Mouse (Mus musculus): ENCODE results near the gene Erf.

DNA sequence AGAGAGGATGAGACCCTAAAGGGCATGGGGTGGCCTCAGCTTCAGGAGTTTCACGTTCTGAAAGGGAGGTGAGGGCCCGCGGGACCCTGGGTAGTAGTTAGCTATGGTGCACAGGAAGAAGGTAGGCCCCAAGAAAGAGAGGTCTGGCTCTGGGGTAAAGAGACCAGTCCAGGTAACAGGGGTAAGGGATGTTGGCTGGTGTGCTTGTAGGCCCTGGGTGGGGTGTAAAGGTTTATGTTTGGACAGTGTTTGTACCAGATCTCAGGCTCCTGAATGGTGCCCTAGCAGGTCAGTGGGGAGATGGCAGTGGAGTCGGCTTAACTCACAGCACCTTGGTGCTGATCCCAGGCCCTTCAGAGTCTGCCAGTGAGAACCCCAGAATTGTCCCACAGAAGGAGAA, 18.5 kb upstream of the Erf start:
- TF ChIP-seq CTCF (IDR thresholded peaks at IDR 0.05; ENCODE audit: extremely low read depth, insufficient read length, insufficient replicate concordance, low read depth, low read length) (no peak), POLR2A (IDR thresholded peaks at IDR 0.05; ENCODE audit: low read depth, low read length) (no peak)

All from small intestine, adult 2 months (tissue).